Mouse (Mus musculus) monocyte, adult 2 months (primary cell): ENCODE data around the gene Sub1.

Experiments used
- DNase-seq, 2 experiments: peaks; one replicate each; pipeline ENCODE4 v3.0.0; 2022; ENCODE audit warnings: low spot score in 2 of 2, low read depth in 1 of 2

The Sub1 gene

DNA sequence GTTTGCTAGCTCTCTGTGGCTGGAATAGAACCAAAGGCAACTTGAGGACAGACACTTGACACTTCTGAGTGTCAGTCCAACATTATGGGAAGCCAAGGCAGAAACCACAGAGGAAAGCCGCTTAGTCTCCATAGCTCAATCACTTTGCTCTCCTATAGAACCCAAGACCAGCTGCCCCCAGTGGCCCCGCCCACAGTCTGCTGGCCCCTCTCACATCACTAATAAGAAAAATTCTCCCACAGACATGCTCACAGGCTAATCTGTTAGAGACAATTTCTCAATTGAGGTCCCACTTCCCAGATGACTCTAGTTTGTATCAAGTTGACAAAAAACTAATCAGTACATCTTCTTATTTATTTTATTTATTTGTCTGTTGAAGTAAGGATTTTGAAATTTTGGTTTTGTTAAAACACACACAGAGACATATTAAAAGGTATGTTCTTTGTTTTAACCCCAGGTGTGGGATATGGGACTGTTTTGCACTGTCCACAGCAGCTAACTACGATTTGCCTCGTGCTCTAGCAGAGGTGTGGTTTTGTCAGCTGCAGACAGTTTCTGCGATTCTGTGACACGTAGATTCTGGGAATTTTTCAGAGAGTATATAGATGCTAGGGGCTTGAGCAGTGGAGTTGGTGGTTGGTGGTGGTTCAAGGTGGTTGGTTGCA, 16.9 kb upstream of the Sub1 start:
- no peak for DNase-seq

DNA sequence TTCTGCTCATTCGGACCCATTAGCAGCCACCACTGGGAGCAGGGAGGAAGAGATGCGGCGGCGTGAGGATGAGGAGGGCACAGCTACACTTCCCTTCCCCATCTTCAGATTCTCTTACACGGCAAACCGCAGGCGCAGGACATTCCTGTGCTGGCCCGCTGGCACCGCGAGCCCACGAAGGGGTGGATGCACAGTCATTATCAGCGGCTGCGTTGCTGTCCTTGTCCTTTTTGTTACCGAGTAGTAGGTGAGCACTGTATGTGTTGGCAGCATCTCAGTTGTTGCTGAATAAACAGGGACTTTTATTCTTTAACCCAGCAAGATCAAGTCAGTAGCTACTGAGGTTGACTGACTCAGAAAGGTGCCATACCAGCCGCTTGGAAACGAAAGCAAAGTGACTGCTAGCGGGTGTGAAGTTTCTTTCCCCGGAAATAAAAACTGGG, 13.8 kb upstream of the Sub1 start:
- DNase-seq: no peak

- DNase-seq: peak in 1 of 2 experiments; percentile 30
These were observed 13.2 kb upstream of the Sub1 start for GRCm38 (mm10) chr15:12009712-12010601.

GRCm38 (mm10) chr15:12008894-12009293, 12.1 kb upstream of the Sub1 start:
- no peak for DNase-seq

GRCm38 (mm10) chr15:12007971-12008800, 11.4 kb upstream of the Sub1 start:
- DNase-seq: peak; percentile 26 to 37

DNA sequence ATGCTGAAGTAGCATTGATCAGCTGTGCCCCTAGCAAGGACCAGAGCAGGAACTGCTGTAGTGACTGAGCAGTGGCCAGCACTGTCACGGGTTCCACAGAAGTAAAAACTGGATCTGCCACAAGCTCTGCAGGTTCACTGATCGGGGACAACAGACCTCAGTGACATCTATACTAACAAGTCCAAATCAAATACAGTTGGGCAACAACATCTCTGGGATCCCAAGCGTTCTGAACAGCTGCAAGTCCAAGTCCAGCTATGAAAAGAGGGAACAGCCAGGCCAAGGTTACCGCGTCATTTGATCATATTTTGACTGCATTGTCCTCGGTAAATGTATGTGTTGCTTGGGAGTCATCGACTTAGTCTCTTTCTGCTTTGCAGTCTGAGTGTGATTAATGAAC, 10.6 kb upstream of the Sub1 start:
- DNase-seq: no peak

GRCm38 (mm10) chr15:12006169-12006568, 9.4 kb upstream of the Sub1 start:
- DNase-seq: no peak

DNA sequence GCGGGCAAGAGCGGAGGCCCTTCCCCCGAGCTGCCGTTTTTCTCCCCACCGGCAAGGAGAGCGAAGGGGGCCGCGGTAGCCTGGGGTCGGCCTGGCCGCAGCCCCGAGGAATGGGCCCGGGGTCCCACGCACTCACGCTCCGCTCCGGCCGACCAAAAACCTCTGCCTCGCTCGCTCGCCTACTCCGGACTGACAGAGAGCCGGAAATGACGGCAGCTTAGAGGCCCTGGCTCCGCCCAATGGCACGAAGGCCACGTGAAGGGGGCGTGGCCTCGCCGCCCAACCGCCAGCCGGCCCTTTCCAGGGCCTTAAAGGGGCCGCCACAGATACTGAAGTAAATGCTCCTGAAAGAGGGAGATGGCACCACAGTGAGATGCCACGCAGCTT, 975 bp downstream of the Sub1 start:
- DNase-seq: peak; percentile 71 to 89

DNA sequence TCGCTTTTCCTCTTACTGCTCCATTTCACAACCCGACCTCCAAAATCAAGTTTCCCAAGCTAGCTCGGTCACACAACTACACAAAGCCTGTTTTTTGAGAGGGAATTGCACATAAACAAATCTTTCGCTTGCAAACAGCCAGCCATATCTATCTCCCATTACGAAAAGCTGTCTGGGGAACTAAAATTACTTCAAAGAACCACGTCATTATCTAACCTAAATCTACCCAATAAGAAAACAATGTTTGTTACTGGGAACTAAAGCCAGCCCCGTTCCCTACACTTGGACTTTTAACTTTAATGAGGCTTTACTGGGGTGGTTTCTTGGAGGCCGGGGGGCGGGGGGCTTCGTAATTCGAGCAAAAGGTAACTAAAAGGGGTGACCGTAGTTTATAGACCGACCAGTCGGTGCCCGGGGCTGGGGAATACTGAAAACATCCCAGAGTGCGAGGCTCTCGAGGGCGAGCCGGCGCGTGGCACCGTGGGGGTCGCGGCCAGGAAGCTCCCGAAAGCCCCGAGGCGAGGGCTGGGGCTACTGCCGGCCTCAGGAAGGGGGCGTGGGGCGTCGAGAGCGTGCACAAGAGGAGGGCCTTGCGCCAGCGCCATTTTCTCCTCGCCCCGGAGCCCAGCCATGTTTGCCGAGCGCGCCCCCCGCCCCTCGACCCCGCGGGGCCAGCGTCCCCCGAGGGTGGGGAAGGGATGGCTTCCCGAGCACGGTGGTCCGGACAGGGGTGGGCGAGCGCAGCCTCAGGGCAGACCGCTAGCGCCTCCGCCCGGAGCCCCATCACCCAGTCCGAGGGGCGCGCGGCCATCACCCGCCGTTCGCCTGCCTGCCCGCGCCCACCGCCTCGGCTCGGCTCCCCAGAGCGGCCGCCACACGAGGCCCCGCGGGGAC, 1.6 kb downstream of the Sub1 start:
- DNase-seq: peak in 1 of 2 experiments; percentile 35

- no peak for DNase-seq
These were observed 2.8 kb downstream of the Sub1 start for GRCm38 (mm10) chr15:11994006-11994405.

- no peak for DNase-seq
These were observed 5.2 kb downstream of the Sub1 start for GRCm38 (mm10) chr15:11991552-11992113.

DNA sequence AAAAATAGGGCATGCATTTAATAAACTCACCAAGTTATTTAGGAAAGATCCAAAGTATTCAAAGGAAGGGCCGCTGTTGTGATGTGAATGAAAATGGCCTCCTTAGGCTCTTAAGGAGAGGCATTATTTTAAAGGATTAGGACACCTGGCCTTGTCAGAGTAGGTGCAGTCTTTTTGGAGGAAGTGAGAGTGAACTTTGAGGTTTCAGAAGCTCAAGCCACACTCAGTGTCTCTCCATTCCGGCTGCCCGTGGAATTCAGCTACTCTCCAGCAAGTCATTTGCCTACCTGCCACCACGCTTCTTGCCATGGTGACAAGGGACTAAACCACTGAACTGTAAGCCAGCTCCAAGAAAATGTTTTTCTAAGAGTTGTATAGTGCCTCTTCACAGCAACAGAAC, 8.2 kb downstream of the Sub1 start:
- no peak for DNase-seq

DNA sequence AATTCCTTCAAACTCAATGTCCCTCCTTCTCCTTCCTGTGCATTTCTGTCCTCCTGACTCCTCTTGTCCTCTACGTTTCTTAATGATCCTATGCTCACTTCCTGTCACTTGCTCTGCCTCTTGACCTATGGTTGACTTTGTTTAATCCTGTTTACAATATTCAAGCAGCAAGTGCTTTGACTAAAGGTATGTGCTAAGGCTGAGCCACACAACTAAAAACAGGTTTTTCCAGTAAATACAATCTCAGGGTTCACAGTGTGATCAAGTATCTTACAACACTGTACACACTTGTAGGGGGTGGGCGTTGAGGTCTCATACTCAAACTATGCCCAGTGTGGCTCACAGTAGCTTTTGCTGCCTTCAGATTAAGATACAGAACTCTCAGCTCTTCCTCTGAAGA, 8.9 kb downstream of the Sub1 start:
- DNase-seq: no peak

- DNase-seq: no peak
These were observed 14.8 kb downstream of the Sub1 start for GRCm38 (mm10) chr15:11981985-11982384.

GRCm38 (mm10) chr15:11981501-11981900, 15.3 kb downstream of the Sub1 start:
- no peak for DNase-seq

DNA sequence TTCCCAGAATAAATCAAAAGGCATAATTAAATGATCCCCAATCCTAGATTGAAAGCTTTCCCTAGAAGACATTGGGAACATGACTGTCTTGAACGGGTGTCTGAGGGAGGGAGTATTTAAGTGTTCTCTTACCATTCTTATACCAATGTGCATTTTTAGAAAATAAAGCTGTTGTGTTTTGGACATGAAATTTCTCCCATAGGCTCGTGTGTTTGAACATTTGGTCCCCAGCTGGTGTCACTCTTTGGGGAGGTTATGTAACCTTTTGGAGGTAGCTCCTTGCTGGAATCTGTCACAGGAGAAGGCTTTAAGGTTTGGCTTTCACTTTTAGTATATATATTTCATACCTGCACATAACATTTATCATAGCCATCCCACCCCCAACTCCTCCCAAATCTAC, 18.6 kb downstream of the Sub1 start:
- DNase-seq: no peak

DNA sequence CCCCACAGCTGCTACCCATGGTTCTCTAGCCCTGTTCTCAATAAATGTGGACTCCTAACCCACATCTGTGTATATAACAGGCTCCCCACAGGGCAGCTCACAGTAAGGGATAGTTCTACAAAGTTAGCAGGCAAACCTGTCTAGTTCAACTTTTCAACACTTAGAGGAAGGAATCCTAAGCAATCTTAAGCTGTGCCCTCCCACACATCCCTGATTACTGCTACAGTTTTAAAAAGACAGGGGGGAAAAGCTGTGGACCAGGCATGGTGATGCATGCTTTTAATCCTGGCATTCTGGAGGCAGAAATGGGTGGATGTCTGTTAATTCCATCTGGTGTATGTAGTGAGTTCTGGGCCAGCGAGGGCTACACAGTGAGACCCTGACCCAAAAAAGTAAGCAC, 19.7 kb downstream of the Sub1 start:
- no peak for DNase-seq

- no peak for DNase-seq
These were observed 20.9 kb downstream of the Sub1 start for GRCm38 (mm10) chr15:11975836-11976235.

- DNase-seq: peak; percentile 34 to 63
These were observed 24.8 kb downstream of the Sub1 start for GRCm38 (mm10) chr15:11971854-11972420.

GRCm38 (mm10) chr15:11970621-11971020, 26.2 kb downstream of the Sub1 start:
- DNase-seq: no peak
